Mouse (Mus musculus) heart, embryonic 15.5 days (tissue): ENCODE results near the gene Fnip2. TPM values are rescaled to one million over a fixed set of nuclear protein-coding genes. Genes with fewer than 3 reads are reported as not detected.

Source experiments
- ATAC-seq: fragments of 200-750 bp; cut with Nextera tagmentation; replicated peaks from 2 replicates; pipeline ENCODE4 v1.8.0; 2017; ENCODE audit warnings: low read depth, moderate TSS enrichment; ENCODE audit not compliant: insufficient number of reproducible peaks, insufficient read depth, low FRiP score
- H3K27ac ChIP-seq: fragments of 300-500 bp; sonication (generic); 2 replicates; pipeline ENCODE4 v1.5.1; 2015; ENCODE audit warnings: mild to moderate bottlenecking, inconsistent platforms
- H3K27me3 ChIP-seq: fragments of 300-500 bp; sonication (generic); 2 replicates; pipeline ENCODE4 v1.6.1; 2015; ENCODE audit warnings: inconsistent platforms
- H3K36me3 ChIP-seq: fragments of 300-500 bp; sonication (generic); 2 replicates; pipeline ENCODE4 v1.6.1; 2015; ENCODE audit warnings: mild to moderate bottlenecking, inconsistent platforms
- H3K4me1 ChIP-seq: fragments of 300-500 bp; sonication (generic); replicated peaks from 2 replicates; pipeline ENCODE4 v1.6.1; 2015; ENCODE audit warnings: inconsistent platforms
- H3K4me2 ChIP-seq: fragments of 300-500 bp; sonication (generic); 2 replicates; pipeline ENCODE4 v1.6.1; 2015; ENCODE audit warnings: inconsistent platforms, mild to moderate bottlenecking, moderate library complexity
- H3K4me3 ChIP-seq: fragments of 300-500 bp; sonication (generic); 2 replicates; pipeline ENCODE4 v1.5.1; 2015; ENCODE audit warnings: mild to moderate bottlenecking, inconsistent platforms
- H3K9ac ChIP-seq: fragments of 300-500 bp; sonication (generic); 2 replicates; pipeline ENCODE4 v1.6.1; 2015; ENCODE audit warnings: mild to moderate bottlenecking, inconsistent platforms
- H3K9me3 ChIP-seq: fragments of 300-500 bp; sonication (generic); replicated peaks from 2 replicates; pipeline ENCODE4 v1.6.1; 2016; ENCODE audit warnings: inconsistent platforms
- WGBS: fragments of 180-500 bp; shearing (Covaris S2); methylation state at CpG from one replicate; pipeline ENCODE4 v1.1.7; 2015; ENCODE audit warnings: mixed read lengths; 5-methylcytosine and 5-hydroxymethylcytosine counted together
- polyA plus RNA-seq: library from polyadenylated mRNA; unstranded; fragments of >200 nt; fragmentation: Nextera tagmentation; extraction: Ambion mirVana; gene quantifications from 2 replicates; pipeline ENCODE4 v1.2.1, GENCODE M21; 2015

Gene Fnip2
- polyA plus RNA-seq, 1 experiment from 2014 or later, result 2.9 TPM

DNA sequence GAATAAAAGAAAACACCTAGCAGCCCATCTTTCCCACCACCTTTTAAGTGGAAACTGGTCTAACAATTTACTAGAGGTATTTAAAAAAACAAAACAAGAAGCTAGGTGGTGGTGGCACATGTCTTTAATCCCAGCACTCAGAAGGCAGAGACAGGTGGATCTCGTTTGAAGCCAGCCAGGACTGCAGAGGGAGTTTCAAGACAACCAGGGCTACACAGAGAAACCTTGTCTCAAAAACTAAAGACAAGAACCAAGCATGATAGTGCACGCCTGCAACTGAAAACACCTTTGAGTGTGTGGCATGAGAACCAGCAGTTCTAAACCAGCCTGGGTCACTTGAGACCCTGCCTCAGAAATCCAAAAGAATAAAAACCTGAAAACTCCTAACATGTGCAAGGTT lies 4.1 kb downstream of the Fnip2 start:
- 72% methylated on average over 2 of the region's 2 CpGs for WGBS
- Histone ChIP-seq H3K4me2 (no peak overlapping the region), H3K4me3 (no peak overlapping the region), H3K4me1 (peaks cover 15% of the 10 kb centered on the region), H3K9me3 (no peaks in the 10 kb centered on the region), H3K27ac (no peak overlapping the region), H3K36me3 (no peaks in the 10 kb centered on the region), H3K9ac (no peak overlapping the region), H3K27me3 (no peaks in the 10 kb centered on the region)
- ATAC-seq, result no peak

DNA sequence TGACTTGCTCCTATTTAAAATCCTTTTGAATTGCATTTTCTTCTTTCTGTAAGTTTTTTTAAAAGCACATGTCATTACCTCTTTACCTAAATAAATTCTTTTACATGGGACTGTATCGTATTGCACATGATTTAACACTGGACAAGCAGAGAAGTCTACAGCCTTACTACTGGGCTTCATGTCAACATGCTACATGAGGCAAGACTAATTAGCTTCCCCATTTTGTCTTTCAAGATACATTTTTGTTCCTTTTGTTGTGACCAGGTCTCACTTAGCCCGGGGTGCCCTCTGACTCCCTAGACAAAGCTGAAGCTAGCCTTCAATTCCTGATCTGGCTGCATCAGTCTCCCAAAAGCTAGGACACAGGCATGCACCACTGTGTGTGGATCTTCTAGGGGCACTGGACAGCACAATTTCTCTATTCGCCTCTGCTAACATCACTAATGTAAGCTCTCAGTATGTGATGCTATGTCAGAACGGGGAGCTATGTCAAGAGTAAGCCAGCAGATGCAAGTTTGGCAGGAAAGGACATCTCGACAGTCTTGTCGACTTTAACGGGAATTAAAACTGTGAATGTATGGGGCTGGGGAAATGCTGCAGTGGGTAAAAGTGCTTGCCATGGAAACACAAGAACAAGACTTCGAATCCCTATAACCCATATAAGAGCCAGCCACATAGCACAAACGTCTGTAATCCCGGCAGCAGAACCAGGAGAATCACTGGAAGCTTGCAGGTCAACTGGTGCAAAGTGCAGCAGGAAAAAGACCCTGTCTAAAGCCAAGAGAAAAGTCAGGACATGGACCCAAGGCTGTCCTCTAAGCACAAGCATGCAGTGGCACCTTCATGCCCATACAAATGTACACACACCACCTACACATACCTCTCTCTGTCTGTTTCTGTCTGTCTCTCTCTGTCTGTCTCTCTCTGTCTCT lies 5.5 kb downstream of the Fnip2 start:
- Histone ChIP-seq H3K4me3 (no peak overlapping the region), H3K9ac (no peak overlapping the region), H3K9me3 (no peaks in the 10 kb centered on the region), H3K27ac (no peak overlapping the region), H3K4me2 (no peak overlapping the region), H3K36me3 (no peaks in the 10 kb centered on the region), H3K27me3 (no peaks in the 10 kb centered on the region), H3K4me1 (peaks cover 10% of the 10 kb centered on the region)
- 77% methylated on average over 10 of the region's 10 CpGs for WGBS
- no peak for ATAC-seq

GRCm38 (mm10) chr3:79560555-79560954 lies 7.0 kb downstream of the Fnip2 start:
- Histone ChIP-seq H3K4me1 (0 out of 2 replicates have a peak, but pooled peaks cover 4% of the 10 kb centered on the region), H3K36me3 (no peaks in the 10 kb centered on the region), H3K4me2 (no peak overlapping the region), H3K27ac (no peak overlapping the region), H3K9me3 (no peaks in the 10 kb centered on the region), H3K27me3 (no peaks in the 10 kb centered on the region), H3K4me3 (no peak overlapping the region), H3K9ac (no peak overlapping the region)
- no peak for ATAC-seq
- WGBS, result 93% methylated on average over 6 of the region's 6 CpGs

DNA sequence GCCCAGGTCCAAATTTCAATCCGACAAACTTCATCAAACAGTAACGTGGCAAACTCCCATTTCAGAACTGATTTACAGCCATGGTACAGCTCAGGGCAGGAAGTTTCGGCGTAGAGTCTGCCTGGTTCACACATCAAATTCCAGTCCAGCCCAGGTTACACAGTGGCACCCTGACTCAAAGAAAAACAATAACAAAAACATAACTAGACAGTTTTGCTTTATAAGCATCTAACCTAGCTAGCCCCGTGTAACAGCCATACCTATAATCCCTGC lies 7.9 kb downstream of the Fnip2 start:
- 72% methylated on average over 5 of the region's 5 CpGs for WGBS
- Histone ChIP-seq H3K9ac (no peak overlapping the region), H3K36me3 (no peaks in the 10 kb centered on the region), H3K9me3 (no peaks in the 10 kb centered on the region), H3K4me3 (no peak overlapping the region), H3K27ac (peak overlapping the region; percentile 10; the same call in 1 of the 2 replicates), H3K4me1 (0 out of 2 replicates have a peak, but pooled peaks cover 4% of the 10 kb centered on the region), H3K27me3 (no peaks in the 10 kb centered on the region), H3K4me2 (no peak overlapping the region)
- no peak for ATAC-seq

DNA sequence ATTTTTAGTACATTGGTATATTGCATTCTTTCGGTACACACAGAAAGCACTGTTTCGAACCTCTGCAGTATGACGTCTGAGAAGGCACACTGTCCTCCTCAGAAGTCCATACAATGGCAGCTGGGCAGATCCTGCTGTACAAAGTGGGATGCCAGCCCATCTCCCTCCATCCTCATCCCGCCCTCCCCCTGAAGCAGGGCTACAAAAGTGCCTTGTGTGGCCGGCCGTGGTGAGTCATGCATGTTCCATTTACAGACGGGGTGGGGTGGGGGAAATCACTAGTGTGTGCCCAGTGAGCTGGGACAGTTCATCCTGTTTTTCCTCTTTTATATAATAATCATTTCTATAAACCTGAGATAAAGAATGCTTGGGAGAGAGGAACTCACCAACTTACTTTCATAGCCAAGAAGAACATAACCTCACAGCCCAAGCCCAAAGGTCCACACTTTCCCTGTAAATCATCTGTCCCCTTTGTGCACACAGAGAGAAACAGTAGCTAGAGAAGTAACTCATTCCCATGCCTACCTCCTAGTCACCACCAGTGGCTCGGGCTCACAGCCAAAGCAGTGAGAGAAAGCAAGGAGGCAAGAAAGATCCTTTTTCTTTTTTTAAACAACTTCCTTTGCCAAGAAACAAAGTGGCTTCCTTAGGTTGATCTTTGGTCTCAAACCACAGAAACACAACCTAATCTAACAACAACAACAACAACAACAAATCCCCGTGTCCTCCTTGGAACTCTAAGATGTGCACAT lies 8.4 kb downstream of the Fnip2 start:
- no peak overlapping the region for H3K9ac ChIP-seq
- no peaks in the 10 kb centered on the region for H3K36me3 ChIP-seq
- ATAC-seq, result peak; percentile 63; the same call in 1 of the 2 replicates
- 0 out of 2 replicates have a peak, but pooled peaks cover 4% of the 10 kb centered on the region for H3K4me1 ChIP-seq
- H3K9me3 ChIP-seq, result no peaks in the 10 kb centered on the region
- peak overlapping the region; percentile 10; the same call in 1 of the 2 replicates for H3K27ac ChIP-seq
- no peak overlapping the region for H3K4me2 ChIP-seq
- 64% methylated on average over 9 of the region's 9 CpGs for whole genome bisulfite sequencing
- no peaks in the 10 kb centered on the region for H3K27me3 ChIP-seq
- H3K4me3 ChIP-seq, result no peak overlapping the region

- H3K4me1 ChIP-seq, result 0 out of 2 replicates have a peak, but pooled peaks cover 7% of the 10 kb centered on the region
- H3K4me3 ChIP-seq, result no peak overlapping the region
- H3K27ac ChIP-seq, result no peak overlapping the region
- ATAC-seq, result no peak
- no peaks in the 10 kb centered on the region for H3K27me3 ChIP-seq
- H3K36me3 ChIP-seq, result no peaks in the 10 kb centered on the region
- WGBS, result 68% methylated on average over 6 of the region's 6 CpGs
- H3K9me3 ChIP-seq, result no peaks in the 10 kb centered on the region
- H3K9ac ChIP-seq, result no peak overlapping the region
- no peak overlapping the region for H3K4me2 ChIP-seq
Measured at GRCm38 (mm10) chr3:79555061-79555460, 12.5 kb downstream of the Fnip2 start.

GRCm38 (mm10) chr3:79553779-79554178 lies 13.8 kb downstream of the Fnip2 start:
- Histone ChIP-seq H3K9ac (no peak overlapping the region), H3K36me3 (no peaks in the 10 kb centered on the region)

GRCm38 (mm10) chr3:79551826-79552552 lies 15.6 kb downstream of the Fnip2 start:
- Histone ChIP-seq H3K4me3 (no peak overlapping the region), H3K9ac (no peak overlapping the region), H3K4me2 (no peak overlapping the region), H3K27me3 (no peaks in the 10 kb centered on the region), H3K4me1 (peaks cover 8% of the 10 kb centered on the region; the same call in 1 of the 2 replicates), H3K27ac (no peak overlapping the region), H3K36me3 (no peaks in the 10 kb centered on the region), H3K9me3 (no peaks in the 10 kb centered on the region)
- WGBS, result 77% methylated on average over 10 of the region's 10 CpGs
- no peak for ATAC-seq

More at GRCm38 (mm10) chr3:79553779-79554178, 13.8 kb downstream of the Fnip2 start:
- Histone ChIP-seq H3K4me3 (no peak overlapping the region), H3K9me3 (no peaks in the 10 kb centered on the region), H3K4me2 (no peak overlapping the region), H3K27ac (no peak overlapping the region), H3K27me3 (no peaks in the 10 kb centered on the region), H3K4me1 (peaks cover 7% of the 10 kb centered on the region; the same call in 1 of the 2 replicates)
- ATAC-seq, result no peak
- WGBS, result 94% methylated on average over 3 of the region's 3 CpGs

DNA sequence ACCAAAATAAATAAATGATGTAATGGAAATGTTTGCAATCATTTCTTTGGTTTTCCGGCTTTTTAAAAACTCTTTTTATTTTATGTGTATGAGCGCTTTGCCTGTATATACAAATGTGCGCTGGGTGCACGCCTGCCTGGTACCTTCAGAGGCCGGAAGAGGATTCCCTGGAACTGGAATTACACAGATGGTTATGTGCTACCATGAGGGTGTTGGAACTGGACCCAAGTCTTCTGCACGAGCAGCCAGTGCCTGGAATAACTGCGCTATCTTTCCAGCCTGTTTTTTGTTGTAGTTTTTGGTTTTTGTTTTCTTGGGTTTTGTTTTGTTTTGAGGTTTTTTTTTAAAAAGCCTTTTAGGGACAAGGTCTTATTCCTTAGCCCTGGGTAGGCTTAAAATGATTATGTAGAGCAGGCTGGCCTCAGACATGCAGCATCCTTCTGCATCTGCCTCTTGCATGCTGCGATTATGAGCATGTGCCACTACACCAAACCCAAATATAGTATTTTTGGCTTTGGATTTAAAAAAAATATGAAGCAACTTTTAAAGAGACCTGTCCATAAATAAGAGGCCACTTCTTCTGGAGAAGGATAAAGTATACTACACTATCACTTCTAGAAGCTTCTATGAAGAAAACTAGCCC lies 17.7 kb downstream of the Fnip2 start:
- H3K36me3 ChIP-seq, result no peaks in the 10 kb centered on the region
- ATAC-seq, result no peak
- 89% methylated on average over 8 of the region's 8 CpGs for WGBS

DNA sequence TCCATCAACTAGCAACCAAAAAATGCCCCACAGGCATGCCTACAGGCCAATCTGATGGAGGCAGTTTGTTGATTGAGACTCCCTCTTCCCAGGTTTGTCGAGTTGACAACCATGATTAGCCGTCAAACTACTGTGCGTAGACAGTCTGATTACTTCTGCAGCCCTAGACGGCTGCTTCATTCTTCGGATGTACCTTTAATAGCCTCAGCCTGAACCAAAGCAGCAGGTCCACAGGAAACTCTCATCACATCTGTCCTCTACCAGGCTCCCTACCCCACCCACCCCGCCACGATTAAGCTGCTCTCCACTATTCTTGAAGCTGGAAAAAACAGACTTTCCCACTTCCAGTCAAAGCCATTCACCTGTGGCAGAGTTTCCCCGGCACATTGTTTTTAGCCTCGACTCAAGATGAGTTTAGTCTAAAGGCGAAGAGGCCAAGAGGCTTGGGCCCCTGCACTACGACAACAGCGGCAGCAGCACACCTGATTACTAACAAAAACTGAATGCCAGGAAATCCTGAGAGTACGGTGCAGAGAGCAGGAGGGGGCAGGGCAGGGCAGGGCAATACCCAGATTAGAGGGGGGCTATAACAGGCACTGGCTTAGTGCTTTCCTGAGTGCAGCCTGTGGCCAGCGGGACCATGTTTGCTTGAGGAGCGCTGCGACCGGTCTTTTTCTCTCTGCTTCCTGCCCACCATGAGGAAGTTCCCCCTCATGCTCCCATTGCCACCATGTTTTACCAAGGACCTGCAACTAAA lies 18.7 kb downstream of the Fnip2 start:
- Histone ChIP-seq H3K36me3 (no peaks in the 10 kb centered on the region), H3K9ac (no peak overlapping the region; the same call in 1 of the 2 replicates), H3K4me1 (peaks cover 8% of the 10 kb centered on the region; the same call in 1 of the 2 replicates), H3K4me3 (no peak overlapping the region), H3K9me3 (no peaks in the 10 kb centered on the region), H3K27ac (peak overlapping the region; percentile 12), H3K27me3 (no peaks in the 10 kb centered on the region), H3K4me2 (no peak overlapping the region)
- no peak for ATAC-seq
- WGBS, result 55% methylated on average over 17 of the region's 17 CpGs

More for the DNA sequence above, 17.7 kb downstream of the Fnip2 start:
- Histone ChIP-seq H3K4me1 (peaks cover 8% of the 10 kb centered on the region; the same call in 1 of the 2 replicates), H3K27ac (no peak overlapping the region), H3K27me3 (no peaks in the 10 kb centered on the region), H3K4me2 (no peak overlapping the region), H3K9ac (no peak overlapping the region), H3K9me3 (no peaks in the 10 kb centered on the region), H3K4me3 (no peak overlapping the region)
